Mouse (Mus musculus) midbrain, embryonic 15.5 days (tissue): ENCODE data around the gene Ano7. TPM values are rescaled to one million over a fixed set of nuclear protein-coding genes. Genes with fewer than 3 reads are reported as not detected.

Experiments used
- microRNA-seq: library from miRNA; unstranded; fragments of <30 nt; microRNA quantifications from one replicate; pipeline ENCODE4, GENCODE M21; 2016
- polyA plus RNA-seq: library from polyadenylated mRNA; unstranded; fragments of >200 nt; fragmentation: Nextera tagmentation; extraction: Ambion mirVana; gene quantifications from 2 replicates; pipeline ENCODE4 v1.2.1, GENCODE M21; 2015

The Ano7 gene
- polyA plus RNA-seq, 1 experiment from 2014 or later = 0.94 TPM

Small RNA genes lying within 50 kb of the gene (microRNA-seq; reads per million reads assigned to microRNA genes)
- not detected for gene Mir6345
- 0.55 reads per million for gene Mir6902

Other genes with a start within 250 kb of the Ano7 start
- gene Agxt, start 238.7 kb upstream of the Ano7 start, polyA plus RNA-seq = not detected in 2 replicates
- 0.14 and 0.32 TPM in 2 replicates for gene 2310007B03Rik, start 213.0 kb upstream of the Ano7 start, polyA plus RNA-seq
- gene Crocc2, start 205.2 kb upstream of the Ano7 start, polyA plus RNA-seq = 0.52 and 0.54 TPM in 2 replicates
- gene Sned1, start 138.1 kb upstream of the Ano7 start, polyA plus RNA-seq = 8.7 and 12.5 TPM in 2 replicates
- 34.7 and 38.2 TPM in 2 replicates for gene Mterf4, start 68.0 kb upstream of the Ano7 start, polyA plus RNA-seq
- 45.8 and 46.9 TPM in 2 replicates for gene Ppp1r7, start 31.1 kb upstream of the Ano7 start, polyA plus RNA-seq
- 5.7 and 6.2 TPM in 2 replicates for gene Pask, start 30.4 kb upstream of the Ano7 start, polyA plus RNA-seq
- gene Hdlbp, start 104.9 kb downstream of the Ano7 start, polyA plus RNA-seq = 70.9 and 71.1 TPM in 2 replicates
- gene Farp2, start 138.1 kb downstream of the Ano7 start, polyA plus RNA-seq = 4.6 and 5.0 TPM in 2 replicates